Mouse (Mus musculus) frontal cortex, postnatal 14 days (tissue): Measurements from ENCODE around the gene Arhgdia.

Source experiments
- DNase-seq, 2 experiments: peaks; one replicate each; pipeline ENCODE4 v3.0.0; 2022; ENCODE audit warnings: low spot score in 2 of 2

Gene Arhgdia

DNA sequence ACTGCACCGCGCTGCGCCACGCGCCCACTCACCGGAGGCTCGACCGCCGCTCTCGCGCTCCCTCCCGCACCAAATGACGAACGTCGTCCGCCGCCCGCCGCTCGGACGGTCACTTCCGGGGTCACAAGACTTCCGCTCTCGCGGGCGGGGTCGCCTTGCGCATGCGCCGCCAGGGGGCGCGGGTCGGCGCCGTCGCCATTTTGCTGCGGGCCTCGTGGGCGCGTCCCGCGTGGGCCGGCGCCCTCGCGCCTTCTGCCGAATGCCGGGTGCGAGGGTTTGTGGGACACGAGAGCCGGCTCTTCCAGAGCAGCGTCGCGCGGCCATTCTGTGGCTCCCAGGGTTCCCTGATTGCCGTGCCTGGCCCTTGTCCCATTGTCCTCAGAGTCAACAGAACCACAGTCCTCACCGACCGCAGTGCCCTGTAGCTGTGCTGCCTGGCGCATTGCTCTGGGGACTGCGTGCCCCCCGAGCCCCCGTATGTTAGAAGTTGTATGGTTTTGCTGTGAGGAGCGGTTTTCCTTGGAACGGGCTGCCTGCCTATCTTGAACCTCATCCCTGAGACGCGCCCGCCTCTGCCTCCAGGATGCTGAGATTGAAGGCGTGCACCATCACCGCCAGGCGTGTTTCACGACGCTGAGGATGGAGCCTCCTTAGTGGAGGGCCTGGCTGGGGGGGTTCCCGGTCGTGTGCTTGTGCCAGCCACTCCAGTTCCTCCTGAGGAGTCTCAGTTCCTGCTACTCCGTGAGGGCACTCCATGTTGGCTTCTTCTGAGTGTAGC is at the start of gene Arhgdia:
Gene Arhgdia, minus strand, starts transcription at position 135 of the 778 bp plus-strand sequence.
- DNase-seq, result peak; percentile 82 to 87

DNA sequence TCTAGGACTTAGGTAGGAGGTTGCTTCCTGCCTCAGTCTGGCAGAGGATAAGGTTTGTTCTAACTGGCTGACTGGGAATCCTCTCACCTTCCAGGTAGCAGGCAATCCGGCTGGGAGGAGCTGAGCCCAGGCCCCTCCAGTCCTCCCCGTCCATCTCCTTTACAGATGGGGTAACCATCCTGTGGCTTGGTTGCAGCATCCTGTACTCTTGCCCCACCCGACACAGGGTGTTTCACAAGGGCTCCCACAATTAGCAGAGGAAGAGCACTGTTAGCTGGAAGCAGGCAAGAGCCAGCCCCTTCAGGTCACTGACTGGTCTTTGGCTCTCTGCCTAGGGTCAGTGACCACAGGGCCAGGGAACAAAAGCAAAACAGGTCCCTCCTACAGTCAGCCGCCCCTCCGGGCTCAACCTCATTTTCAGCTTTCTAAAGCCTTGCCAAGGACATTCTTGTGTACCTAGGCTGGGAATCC is 49.0 kb upstream of the Arhgdia start:
- no peak for DNase-seq

DNA sequence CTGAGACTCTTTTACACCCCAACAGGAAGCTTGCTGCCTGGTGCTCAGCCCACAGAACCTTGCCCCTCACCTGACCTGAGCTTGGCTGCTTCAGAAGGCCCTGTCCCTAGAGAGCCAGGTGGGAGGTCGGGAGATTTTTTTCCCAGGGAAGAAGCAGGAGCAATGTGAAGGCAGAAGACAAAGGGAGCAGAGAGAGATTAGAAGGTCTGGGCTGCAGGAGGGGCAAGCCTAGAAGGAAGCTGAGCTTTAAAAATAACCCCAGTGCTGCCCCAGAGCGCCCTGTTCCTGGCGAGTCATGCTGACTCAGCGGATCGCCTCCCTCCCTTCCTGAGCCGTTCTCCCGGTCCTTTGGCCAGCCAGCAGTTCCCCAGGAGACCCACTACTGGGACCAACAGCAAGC is 48.5 kb upstream of the Arhgdia start:
- DNase-seq, result no peak

DNA sequence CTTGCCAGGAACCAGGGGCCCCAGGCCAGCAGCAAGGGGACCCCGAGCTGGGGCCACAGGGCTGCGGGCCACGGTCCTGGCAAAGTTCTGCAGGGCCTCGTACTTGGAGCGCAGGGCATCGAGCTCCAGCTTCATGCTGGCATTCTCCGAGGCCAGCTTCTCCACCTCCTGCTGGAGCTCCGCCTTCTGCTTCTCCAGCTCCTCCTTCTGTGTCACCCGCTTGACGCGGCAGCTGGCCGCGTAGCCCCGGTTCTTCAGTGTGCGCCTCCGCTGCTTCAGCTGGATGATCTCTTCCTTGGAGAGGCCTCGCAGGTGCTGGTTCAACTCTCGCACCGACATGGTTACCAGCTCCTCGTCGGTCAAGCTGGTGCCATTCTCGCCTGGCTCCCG is 47.9 kb upstream of the Arhgdia start:
- DNase-seq, result no peak

DNA sequence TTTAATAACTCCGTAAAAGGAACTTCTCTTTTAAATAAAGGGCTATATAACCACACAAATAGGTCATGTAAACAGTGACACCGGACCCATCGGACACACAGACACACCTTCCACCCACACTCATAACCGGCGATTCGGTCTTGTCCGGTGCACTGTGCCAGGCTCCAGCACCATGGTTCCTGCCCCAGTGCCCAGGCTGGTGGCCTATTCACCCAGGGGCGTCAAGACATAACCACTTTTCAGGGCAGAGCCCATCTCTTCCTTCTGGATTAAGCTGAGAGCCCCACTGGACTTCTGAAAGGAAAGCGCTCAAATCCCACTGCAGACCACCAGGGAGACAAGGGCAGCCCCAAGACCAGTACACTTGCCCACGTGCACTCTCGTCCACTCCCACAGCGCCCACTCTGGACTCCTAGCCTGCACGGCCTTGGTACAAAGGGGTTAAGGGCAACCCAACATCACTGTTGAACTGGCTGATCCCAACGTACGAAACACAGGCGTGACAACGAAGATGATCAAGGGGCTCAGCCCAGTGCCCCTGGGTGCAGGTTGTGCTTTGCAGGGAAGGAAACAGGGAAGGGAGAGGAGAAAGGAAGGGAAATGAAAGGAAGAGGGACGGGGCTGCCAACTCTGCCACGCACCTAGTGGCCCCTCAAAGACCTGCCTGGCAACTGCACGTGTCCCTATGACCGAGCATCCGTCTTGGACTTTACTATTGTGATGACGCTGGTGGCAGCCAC is 47.3 kb upstream of the Arhgdia start:
- DNase-seq, result no peak

DNA sequence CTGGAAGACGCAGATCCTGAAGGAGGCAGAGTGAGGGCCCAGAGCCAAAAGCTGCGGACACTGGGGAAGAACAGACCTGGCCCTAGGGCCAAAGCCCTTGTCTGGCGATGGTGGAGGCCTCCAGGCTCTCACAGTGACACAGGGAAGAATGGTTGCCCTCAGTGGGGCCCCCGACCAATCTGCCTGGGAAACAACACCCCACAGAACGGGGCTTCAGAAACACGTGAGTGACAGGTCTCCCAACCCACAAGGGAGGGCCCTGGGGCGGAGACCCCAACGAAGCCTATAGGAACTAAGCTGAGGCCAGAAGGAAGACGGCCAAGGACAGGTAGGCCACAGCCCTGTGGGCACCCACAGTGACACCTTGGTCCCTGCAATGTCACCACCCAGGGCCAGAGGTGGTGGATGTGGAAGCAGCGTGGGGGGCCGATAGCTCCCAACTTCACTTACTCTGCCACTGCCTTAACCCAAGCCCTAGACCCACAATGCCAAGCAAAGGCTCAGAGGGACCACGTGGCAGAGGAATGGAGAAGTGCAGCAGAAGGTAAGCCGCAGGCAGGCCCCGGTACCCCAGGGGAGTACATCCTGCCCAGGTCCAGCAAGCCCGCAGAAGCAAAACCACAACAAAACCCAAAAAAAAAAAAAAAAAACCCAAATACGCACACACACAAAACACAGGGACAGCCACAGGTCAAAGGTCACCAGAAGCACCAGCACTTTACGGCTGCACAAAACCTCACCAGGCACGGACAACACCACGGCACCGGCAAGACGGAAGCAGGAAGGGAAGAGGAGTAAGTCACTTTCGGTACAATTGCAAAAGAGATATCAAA is 46.3 kb upstream of the Arhgdia start:
- DNase-seq, result no peak

DNA sequence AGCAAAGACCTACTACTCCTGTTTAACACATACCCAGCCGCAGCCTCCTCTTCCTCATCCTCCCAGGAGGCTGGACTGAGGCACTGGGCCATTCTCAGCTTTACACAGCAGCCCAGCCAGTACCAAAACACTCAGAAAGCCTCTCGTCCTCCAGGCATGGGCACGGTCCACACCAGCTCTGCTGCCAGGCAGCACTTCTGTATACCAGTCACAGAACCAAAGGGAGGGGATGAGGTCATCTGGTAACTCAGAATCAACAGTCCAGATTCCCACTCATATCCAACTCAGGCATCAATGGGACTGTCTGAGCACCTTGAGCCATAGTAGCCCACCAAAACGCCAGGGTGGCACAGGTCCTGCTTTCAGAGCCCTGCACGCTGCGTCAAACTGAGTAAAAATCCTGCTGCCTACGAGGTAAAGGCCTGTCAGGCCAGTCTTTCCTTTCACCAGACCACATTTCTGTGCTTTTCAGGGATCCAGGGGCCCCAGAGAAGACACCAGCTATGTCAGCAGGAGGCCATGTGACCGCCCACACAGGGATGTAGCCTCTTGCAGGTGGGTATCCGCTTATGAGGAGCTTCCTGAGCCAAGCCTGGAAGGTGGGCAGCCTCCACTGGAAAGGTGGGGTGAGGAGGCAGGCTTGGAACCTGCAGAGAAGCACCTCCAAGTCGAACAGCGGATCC is 45.5 kb upstream of the Arhgdia start:
- no peak for DNase-seq

DNA sequence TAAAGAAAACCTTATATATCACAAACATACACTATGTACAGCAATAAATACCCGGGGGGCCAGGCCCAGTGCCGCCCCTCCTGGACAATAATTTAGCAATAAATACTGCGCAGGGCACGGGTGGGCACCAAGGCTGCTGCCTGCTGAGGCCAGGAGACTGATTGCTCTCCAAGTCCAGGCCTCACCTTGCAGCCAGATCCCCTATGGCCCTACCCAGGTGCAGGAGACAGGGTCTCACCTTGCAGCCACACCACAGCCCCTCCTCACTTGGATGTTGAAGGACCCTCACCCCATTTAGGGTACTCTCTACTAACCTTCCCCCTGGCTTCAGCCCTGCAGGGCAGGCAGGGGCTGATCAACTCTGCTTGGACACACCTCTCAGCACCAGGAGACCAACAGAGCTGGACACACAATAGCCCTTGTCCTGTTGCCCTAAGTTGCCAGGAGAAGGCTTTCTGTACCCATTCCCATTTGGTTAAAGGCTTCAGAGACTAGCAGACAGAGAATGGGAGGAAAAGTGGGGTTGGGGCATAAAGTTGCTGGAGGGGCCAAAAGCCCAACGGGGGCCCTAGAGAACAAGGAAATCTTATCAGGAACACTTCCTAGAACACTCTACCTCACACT is 43.8 kb upstream of the Arhgdia start, which contains the start of gene Sirt7:
Gene Sirt7, minus strand, starts transcription at position 89 of the 624 bp plus-strand sequence.
- DNase-seq, result no peak

DNA sequence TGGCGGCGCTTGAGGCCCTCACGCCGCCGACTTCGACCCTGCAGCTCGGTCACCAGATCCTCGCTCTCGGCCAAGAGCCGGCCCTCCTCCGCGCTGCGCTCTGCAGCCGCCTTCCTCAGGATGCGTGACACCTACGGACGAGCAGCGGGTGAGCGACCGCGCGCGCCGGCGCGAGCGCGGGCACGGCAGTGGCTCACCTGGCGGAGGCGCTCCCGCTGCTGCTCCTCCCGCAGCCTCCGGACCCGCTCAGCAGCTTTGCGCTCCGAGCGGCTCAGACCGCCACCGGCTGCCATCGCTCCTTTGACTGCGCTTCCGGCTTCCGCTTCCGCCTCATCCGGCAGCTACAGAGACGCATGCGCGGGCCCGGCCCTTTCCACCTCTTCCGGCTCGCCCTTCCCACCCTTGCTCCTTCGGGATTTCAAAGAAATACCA is 43.3 kb upstream of the Arhgdia start:
- peak; percentile 70 to 77 for DNase-seq

DNA sequence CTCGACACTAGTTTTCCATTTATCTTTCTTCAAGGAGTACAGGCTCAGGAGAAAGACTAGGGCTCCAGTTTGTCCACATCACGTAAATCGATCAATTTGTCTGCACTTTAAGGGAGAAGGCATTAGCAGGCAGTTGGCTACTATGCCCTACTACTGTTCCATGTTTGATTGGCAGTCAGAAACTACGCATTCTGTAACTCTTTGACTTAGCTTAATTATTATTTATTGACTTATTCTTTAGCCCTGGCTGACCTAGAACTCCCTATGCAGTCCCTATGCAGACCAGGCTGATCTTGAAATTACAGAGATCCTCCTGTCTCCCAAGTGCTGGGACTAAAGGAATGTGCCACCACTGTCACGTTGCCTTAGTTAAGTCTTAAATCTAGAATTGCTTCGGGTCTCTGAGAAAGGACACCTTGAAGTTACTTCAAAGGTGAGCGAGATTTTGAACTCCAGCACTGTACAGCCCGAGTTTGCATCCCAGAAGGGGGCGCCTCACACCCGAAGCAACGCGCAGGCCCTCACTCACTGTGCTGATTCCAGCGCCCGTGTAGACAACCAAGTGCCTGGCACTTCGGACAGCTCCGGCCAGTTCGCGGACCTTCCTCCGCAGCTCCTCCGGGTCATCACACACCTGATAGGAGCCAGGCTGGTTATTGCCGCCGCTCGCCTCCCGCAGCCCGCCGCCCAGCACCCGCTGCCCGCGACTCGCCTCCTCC is 42.7 kb upstream of the Arhgdia start:
- peak in 1 of 2 experiments; percentile 55 for DNase-seq

DNA sequence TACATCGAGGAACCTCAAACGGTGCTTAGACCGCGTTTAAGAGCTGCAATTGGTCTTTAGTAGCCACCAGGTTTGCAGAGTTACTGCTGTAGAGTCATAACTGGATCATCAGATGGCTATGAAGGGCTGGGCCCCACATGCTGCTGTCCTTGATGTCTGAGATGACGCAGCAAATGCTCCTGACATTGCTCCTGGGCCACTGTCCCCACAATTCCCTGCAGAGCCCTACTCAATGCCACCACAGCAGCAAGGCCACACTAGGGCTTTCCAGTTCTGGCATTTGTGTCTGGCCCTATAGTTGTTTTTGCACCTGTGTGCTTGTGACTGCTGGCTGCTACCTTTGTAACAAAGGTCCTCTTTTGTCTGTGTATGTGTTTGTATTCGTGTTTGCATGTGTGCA is 41.4 kb upstream of the Arhgdia start:
- DNase-seq, result no peak

DNA sequence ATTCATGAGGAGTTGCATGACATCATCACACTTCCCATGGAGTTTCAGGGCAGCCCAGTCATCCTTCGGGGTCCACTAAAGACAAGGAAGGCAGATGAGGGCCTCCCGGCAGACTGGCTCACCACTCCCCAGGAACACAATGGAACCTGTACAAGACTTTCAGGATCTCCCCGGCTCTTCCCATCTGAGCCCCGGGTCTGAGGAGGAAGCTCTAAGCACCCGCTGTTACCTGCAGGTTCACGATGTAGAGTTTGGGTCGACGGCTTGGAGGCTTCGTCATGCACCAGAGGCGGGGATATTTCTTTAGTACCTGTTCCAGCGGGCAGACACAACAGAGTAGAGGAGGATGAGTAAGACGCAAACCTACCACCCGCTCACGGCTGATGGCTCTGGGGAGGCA is 38.8 kb upstream of the Arhgdia start:
- no peak for DNase-seq

DNA sequence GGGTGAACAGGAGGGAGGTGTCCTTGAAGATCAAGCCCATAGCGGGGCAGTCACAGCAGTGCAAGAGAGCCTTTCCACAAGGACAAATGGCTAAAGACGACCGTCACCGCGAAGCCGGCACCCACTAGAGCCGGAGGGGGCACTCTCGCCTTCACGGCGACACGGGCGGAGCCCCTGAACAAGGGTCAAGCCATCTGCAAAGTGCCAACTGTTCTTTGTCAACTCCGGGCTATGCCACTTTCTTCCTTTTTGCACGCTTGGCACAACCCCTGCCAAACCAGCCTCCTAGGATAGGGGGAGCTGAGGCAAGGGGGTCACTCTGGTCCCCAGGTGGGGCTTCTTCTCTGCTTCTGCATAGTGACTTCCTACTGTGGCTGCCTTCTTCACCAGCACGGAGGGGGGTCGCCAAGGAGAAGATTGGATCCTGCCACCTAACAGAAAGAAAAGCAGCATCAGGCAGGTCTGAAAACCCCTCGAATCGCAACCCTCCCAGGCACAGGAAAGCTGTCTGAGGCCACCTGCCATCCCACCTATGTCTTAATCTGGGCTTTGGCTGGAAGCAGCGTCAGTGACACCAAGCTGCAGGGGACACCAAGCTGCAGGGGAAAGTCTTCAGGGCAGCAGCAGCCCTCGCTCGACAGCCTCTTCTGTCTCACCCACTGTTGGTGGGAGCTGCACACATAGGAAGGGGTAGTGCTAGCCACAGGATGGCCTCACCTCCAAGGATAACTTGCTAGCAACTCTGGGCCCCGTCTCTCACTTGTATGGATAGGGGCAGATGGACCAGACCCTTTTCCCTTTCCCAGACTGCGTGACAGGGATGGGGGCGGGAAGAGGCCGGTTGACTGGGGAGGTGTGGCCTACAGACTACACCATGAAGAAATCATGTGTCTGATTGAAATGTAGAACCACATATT is 37.5 kb upstream of the Arhgdia start:
- DNase-seq, result no peak

DNA sequence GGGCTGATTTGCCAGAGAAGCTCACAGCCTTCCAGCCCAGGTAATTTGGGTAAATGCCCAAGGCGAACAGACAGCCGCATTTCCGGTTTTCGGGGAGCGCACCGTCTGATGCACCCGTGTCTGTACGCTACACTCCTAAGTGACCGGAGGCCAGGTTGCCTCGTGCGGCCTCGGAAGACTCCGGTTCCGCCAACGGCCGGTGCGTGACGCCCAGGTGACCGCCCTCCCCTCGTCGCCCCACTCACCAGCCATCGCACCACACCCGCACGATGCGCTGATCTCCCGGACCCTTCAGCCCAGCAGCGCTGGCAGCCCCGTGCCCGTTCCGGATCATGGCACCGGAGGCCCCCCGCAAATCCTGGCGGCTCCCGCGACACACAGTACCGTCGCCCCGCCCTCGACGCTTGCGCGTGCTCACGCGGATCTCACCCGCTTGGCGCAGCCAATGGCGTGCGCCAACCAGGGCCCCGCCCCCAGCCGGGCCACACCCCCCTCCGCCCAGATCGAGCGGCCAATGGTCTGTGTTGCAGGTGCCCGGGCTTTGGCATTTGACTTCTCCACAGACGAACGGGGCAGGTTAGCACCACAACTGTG is 36.2 kb upstream of the Arhgdia start, which contains the start of gene Pcyt2:
Gene Pcyt2, minus strand, starts transcription at position 418 of the 594 bp plus-strand sequence.
- DNase-seq, result peak; percentile 83 to 89

DNA sequence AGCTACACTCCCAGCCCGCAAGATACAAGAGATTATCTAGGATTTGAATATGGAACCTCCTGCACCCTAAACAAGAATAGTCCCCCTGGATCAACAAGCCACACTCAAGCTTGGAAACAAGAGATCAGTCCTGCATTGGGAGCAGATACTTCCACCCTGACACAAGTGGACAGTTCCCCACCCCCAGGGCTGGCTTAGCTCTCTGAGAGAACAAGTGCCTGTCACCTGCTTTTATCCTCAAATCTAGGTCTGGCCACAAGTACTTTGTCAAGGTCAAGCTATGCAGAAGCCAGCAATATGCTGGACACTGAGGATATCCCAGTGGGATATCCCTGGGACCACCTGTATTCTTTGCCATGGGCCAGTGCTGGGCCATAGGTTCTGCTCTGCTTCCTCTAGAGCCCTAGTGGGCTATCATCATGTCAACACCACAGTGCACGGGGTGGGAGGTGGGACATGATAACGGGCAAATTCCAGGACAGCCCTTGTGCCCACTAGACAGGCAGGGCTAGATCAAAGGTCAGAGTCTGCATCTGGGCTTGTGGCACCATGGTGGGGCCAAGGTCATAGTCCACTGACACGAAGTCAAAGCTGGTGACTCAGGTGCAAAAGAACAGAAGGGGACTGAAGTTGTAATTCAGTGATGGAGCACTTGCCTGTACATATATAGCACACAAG is 35.3 kb upstream of the Arhgdia start:
- DNase-seq, result no peak

DNA sequence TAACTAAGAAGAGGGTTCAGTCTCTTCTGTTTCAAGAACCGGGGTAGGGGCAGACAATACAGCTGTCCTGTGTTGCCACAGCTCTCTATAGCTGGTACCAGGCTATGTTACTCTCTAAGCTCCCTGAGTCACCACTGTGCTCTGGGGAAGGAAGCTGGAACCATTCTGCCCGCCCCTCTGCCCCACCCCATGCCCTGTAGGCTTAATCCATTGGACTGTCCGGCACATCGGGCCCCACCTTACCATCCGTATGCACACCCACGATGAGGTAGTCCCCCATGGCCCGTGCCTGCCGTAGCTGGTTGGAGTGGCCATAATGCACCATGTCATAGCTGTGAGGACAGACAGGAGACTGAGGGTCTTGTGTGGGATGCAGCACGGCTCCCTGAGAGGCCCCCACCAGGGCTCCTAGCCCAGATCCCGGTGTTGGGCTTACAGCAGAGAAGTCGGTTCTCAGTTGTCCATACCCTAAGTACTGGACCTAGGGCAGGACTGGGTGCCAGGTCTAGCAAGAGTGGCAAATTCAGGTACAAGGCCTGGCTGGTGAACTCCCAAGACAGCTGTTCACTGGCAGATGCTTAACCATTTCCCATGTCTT is 34.3 kb upstream of the Arhgdia start:
- no peak for DNase-seq

DNA sequence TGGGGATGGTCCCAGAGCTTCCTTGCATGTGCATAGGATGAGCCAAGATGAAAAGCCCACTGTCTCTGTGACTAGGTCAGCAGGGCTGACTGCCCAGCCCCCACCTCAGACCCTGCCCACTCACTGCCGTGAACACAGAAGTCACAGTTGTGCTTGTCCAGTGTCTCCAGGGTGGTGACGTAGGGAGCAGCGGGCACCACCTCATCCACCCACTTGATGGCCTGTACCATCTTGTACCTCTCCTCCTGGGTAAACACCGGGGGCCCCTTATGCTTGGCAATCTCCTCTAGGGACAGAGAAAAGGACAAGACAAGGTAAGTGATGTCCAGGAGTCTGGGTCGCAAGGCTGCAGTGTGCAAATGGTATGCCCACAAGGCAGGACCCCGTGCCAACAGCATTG is 33.7 kb upstream of the Arhgdia start:
- DNase-seq, result no peak

DNA sequence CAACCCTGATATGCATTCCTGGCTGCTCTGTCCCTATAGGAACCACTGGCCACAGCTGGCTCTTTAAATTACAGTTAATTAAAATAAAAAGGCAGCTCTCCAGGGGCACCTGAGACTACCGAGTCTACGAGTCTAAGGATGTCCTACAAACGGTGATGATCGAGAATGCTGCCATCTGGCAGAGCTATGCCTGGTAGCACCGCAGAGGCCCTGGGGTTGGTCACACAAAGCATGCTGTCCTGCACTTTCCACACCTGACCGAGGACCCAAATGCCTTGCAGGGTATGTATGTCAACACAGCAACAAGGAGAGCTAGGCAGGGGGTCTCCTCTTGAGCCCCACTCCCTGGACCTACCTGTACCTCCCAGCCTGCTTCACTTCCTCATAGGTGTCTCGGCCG is 32.6 kb upstream of the Arhgdia start:
- no peak for DNase-seq
